Mouse (Mus musculus) layer of hippocampus, adult 9-11 months (tissue): Measurements from ENCODE around the gene Arhgdia.
A peak's percentile ranks its signal among the peaks of the same experiment; 100 is the strongest.
"Not testable (repeated sequence)": the region's sequence is repeated elsewhere in the genome, so short reads cannot be mapped to it uniquely, and the experiment has no call there.

Experiments
- DNase-seq: peaks from one replicate; pipeline ENCODE4 v3.0.0; 2022

Arhgdia gene

GRCm38 (mm10) chr11:120613481-120613972 lies 32.1 kb upstream of the Arhgdia start:
- no peak for DNase-seq

DNA sequence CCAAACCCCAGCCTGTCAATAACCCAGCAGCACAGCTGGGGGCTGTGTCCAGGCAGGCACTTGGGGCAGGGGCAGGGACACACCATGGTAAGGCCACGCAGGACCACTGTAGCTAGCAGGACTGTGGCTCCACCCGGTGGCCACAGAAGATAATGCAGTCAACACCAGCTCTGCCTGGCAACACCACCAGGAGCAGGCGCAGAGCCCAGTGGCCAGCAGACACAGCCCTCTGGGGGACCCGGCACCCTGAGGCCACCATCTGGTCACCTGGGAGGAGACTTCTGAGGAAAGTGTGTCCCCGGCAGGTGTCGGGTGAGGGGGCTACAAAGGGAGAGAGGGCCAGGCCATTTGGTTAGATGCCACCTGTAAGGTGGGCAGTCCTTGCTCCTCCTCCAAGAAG lies 31.3 kb upstream of the Arhgdia start:
- DNase-seq, result no peak

- DNase-seq, result no peak
Measured at GRCm38 (mm10) chr11:120610477-120611046, 29.1 kb upstream of the Arhgdia start.

GRCm38 (mm10) chr11:120609250-120609649 lies 27.8 kb upstream of the Arhgdia start:
- DNase-seq, result peak; percentile 11

- no peak for DNase-seq
Measured at GRCm38 (mm10) chr11:120608241-120609034, 27.0 kb upstream of the Arhgdia start, which contains the start of gene Npb. TSS of gene Npb (plus strand) at chr11:120608477.

GRCm38 (mm10) chr11:120606764-120607163 lies 25.3 kb upstream of the Arhgdia start:
- DNase-seq, result no peak

DNA sequence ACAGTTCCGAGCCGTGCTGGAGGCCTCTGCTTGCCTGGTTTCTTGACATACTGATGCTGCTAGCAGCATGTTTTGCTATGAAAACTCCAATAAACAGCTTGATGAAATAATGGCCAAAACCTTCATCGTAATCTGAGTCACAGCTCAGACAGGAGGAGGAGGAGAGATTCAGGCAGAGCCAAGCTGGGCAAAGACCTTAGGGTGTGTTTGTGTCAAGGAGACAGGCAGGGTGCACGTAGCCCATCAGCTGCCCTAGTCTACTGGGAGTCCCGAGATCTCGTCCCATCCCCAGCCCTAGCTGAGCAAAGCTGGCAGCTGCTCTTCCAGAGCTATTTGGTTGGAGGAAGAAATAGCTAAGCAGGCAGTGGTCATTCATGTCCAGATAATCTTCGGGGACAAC lies 24.2 kb upstream of the Arhgdia start:
- DNase-seq, result no peak

DNA sequence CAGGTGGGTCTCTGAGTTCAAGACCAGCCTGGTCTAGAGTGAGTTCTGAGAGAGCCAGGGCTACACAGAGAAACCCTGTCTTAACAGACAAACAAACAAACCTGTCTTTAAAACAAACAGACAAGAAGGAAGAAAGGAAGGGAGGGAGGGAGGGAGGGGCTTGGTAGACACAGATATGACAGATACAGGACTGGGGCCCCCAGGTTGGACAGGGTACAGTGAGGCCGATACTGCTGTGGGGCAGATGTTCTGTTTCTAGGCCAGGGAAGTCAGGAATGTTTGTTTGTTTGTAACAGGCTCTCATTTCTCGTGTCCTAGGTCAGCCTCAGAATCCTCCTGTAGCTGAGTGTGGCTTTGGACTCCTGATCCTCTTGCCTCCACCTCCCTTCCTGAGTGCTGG lies 22.1 kb upstream of the Arhgdia start:
- no peak for DNase-seq

DNA sequence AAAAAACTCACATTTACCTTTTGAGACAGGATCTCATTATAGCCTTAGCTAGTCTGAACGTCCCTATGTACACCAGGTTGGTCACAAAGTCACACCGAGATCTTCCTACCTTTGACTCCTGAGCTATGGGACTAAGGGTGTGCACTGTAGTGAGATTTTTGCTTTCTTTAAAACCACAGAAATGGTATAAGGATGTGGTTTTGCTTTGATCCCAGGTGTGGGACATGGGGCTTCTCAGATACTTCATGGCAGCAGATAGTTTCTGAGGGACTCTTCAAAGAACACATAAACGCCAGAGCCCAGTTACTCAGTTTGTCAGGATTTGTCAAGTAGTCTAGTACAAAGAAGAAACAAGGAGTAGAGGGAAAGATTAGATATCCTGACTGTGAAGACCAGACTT lies 19.3 kb upstream of the Arhgdia start:
- DNase-seq, result no peak

DNA sequence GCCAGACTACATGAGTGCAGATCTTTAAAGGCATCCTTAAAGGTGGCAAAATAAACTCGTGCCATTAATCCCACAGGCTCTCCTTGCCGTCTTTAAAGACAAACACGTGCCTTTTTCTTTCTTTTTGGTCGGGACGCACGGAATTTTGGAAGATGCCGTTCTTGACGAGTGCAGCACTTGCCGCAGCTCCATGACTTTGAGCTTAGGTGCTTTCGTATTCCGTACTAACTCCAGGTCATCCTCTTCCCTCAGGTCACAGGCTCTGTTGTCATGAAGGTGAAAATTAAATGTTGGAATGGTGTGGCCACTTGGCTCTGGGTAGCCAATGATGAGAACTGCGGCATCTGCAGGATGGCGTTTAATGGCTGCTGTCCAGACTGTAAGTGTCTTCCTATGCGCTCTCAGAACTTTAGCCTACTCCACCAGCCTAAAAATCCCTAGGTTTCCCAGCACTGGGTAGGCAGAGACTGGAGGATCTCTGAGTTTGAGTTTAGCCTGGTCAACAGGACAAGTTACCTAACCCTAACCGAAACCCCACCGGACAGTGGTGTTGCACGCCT lies 17.6 kb upstream of the Arhgdia start:
- no peak for DNase-seq

DNA sequence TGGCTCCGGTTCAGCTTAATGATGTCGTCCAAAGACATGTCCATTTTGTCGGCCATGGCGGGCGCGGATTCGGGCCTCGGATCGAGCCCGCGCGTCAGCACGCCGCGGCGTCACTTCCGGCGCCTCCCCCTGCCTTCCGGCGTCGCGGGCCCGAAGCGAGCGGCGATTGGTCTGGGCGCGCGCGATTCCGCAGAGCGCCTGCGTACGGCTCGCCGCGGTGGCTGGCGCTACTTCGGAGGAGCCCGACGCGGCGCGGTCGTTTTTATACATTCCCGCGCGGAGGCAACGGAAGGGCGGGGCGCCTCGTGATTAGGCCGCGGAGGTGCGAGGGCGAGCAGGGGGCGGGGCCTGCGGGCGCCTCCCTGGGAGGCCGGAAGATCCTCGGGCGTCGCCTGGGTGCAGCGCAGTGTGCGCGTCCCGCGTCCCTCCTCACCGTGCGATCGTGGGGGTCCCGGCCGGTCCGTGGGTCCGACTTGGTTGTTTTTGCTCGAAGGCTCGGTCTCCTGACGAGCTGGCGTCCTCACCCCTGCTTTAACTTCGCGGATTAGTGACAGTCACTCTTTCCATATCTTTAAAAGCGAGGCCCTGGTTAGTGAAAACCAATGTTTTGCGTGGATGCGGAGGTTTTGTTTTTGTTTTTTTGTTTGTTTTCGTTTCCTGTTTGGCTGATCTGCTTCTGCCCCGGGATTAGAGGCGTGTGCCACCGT lies 17.0 kb upstream of the Arhgdia start, which contains the start of the genes Alyref and Anapc11:
Gene Alyref, minus strand, starts transcription at position 83 of the 707 bp plus-strand sequence.
Gene Anapc11, plus strand, starts transcription at position 139 of the 707 bp plus-strand sequence.
- peak; percentile 94 for DNase-seq

DNA sequence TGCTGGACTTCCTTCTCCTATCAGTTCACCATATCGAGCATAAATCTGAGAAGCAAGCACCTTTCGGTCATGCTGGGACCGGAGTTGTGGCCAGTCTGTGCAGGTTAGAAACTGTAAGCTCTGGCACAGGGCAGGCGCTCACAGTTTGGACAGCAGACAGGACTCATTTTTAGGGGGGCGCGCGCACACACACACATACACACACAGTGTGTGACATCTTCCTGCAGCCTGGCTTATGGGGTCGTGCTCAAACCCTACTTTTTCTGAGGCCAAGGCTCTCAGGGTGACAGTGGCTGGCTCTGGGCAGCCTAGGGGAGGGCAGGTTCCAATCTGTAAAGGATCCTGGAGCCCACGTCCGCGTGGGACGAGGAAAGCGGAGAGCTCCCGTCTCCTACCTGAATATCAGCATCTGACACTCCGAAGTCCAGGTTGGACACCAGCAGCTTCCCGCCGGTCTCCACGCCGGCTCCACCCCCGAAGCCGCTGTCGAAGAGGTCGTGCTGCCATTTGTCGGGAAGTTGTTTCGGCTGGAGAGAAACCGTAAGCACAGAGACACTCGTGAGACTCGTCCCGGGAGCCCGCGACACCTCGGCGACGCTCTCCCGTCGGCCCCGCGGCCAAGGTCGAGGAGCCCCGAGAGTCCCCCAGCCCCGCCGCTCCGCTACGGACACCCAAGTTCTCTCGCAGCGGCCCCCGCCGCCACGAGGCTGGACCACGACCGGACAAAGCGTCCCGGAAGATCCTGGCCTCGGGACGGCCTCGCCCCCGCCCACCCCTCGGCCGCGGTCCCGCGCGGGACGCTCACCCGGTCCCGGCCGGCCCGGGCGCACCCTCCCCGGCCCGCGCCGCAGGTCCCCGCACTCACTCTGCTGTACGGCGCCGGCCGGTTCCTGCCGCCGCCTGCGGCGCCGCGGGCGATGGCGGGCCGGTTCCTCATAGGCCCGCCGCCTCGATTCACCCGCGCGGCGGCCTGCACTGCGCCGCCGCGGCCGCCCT lies 16.1 kb upstream of the Arhgdia start:
- no peak for DNase-seq

DNA sequence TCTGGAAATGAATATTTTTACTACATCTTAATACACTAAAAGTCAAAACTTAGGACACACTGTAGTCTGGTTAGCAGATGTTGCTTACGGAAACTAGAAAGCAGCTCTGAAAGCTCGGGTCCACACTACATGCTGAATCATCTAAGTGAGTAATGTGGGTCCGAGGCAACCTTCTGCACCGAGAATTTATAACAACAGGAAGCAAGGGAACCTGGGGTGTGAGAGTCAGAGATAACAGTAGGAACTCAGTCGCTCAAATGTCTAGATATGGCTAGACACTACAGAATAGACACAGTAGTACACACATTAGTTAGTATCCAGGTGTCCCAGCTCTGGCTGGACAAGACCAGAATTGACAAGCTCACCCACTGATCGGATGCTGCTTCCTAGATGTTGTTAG lies 7.1 kb upstream of the Arhgdia start:
- DNase-seq, result no peak

GRCm38 (mm10) chr11:120583937-120584336 lies 2.5 kb upstream of the Arhgdia start:
- DNase-seq, result no peak

GRCm38 (mm10) chr11:120582982-120583293 lies 1.5 kb upstream of the Arhgdia start:
- not testable (repeated sequence) for DNase-seq

GRCm38 (mm10) chr11:120582268-120582981 lies 1.0 kb upstream of the Arhgdia start:
- no peak for DNase-seq

DNA sequence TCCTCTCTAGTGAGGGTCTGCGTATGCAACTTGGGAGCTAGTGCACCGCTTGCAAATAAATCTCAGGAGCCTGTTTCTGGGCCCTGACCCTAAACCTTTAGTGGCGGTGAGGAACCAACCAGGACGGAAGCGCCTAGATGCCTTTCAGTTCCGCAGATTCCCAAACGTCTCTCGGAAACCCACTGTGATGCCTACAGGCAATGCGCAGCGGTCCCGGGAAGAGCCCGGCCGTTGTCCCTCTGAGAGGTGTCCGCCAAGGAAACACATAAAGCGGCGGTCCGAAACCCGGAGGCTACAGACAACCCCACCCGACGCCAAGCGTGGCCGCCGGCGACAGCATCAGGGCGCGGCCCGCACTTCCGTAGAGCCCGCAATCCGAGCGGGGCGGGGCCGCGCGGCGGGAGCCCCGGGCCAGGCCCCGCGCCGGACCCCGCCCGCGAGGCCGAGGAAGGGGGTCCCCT lies 523 bp downstream of the Arhgdia start:
- DNase-seq, result peak; percentile 31

- peak; percentile 35 for DNase-seq
Measured at GRCm38 (mm10) chr11:120580190-120580589, 1.2 kb downstream of the Arhgdia start.

- peak; percentile 44 for DNase-seq
Measured at GRCm38 (mm10) chr11:120579316-120580107, 1.9 kb downstream of the Arhgdia start.

GRCm38 (mm10) chr11:120578694-120579243 lies 2.7 kb downstream of the Arhgdia start:
- no peak for DNase-seq
